Mouse (Mus musculus) limb, embryonic 14.5 days (tissue): ENCODE data around the gene Grik4. TPM values are rescaled to one million over a fixed set of nuclear protein-coding genes. Genes with fewer than 3 reads are reported as not detected.

ENCODE experiments used
- ATAC-seq: fragments of 200-750 bp; cut with Nextera tagmentation; 2 replicates; pipeline ENCODE4 v1.8.0; 2017; ENCODE audit warnings: low read depth, moderate number of reproducible peaks, moderate TSS enrichment; ENCODE audit not compliant: low FRiP score
- DNase-seq: peaks from one replicate; pipeline ENCODE4 v3.0.0-alpha.2; 2015; ENCODE audit warnings: low spot score
- H3K27ac ChIP-seq: fragments of 300-500 bp; sonication (generic); replicated peaks from 2 replicates; pipeline ENCODE4 v1.5.1; 2014; ENCODE audit warnings: low read depth, mild to moderate bottlenecking, low read length, moderate library complexity, mixed read lengths
- H3K27me3 ChIP-seq: fragments of 300-500 bp; sonication (generic); 2 replicates; pipeline ENCODE4 v1.6.1; 2014; ENCODE audit warnings: low read length, mixed read lengths; ENCODE audit not compliant: control insufficient read depth, insufficient read depth
- H3K36me3 ChIP-seq: fragments of 300-500 bp; sonication (generic); 2 replicates; pipeline ENCODE4 v1.6.1; 2014; ENCODE audit warnings: mild to moderate bottlenecking, low read length, moderate library complexity, mixed read lengths; ENCODE audit not compliant: control insufficient read depth, insufficient read depth
- H3K4me1 ChIP-seq: fragments of 300-500 bp; sonication (generic); 2 replicates; pipeline ENCODE4 v1.6.1; 2014; ENCODE audit warnings: antibody characterized with exemption, low read length, mixed read lengths; ENCODE audit not compliant: control insufficient read depth, insufficient read depth
- H3K4me2 ChIP-seq: fragments of 300-500 bp; sonication (generic); replicated peaks from 2 replicates; pipeline ENCODE4 v1.6.1; 2014; ENCODE audit warnings: low read depth, mild to moderate bottlenecking, low read length, moderate library complexity; ENCODE audit not compliant: severe bottlenecking
- H3K4me3 ChIP-seq: fragments of 300-500 bp; sonication (generic); replicated peaks from 2 replicates; pipeline ENCODE4 v1.5.1; 2014; ENCODE audit warnings: low read length
- H3K9ac ChIP-seq: fragments of 300-500 bp; sonication (generic); 2 replicates; pipeline ENCODE4 v1.6.1; 2014; ENCODE audit warnings: mild to moderate bottlenecking, low read depth, low read length, moderate library complexity; ENCODE audit not compliant: severe bottlenecking
- H3K9me3 ChIP-seq: fragments of 300-500 bp; sonication (generic); 2 replicates; pipeline ENCODE4 v1.6.1; 2016; ENCODE audit warnings: low read length; ENCODE audit not compliant: control insufficient read depth
- POLR2A ChIP-seq: fragments of 200-500 bp; IDR thresholded peaks from 2 replicates; pipeline ENCODE4 v1.8.0; 2012; ENCODE audit warnings: inconsistent platforms, mild to moderate bottlenecking, moderate library complexity, borderline replicate concordance; ENCODE audit not compliant: insufficient read depth, insufficient read length; ENCODE audit errors: extremely low read depth
- WGBS: fragments of 180-500 bp; shearing (Covaris S2); extraction: QIAGEN DNeasy Blood & Tissue Kit; methylation state at CpG from one replicate; pipeline ENCODE4 v1.1.7; 2014; 5-methylcytosine and 5-hydroxymethylcytosine counted together
- polyA plus RNA-seq, 2 experiments: library from polyadenylated mRNA; depleted of rRNA in 1 of 2; stranded (reverse) in 1 of 2; unstranded in 1 of 2; fragments of >200 nt; fragmentation: Nextera tagmentation in 1 of 2; extraction: Ambion mirVana in 1 of 2; gene quantifications; 2 replicates each; pipeline versions ENCODE4 v1.2.1 to v1.2.3; 2012 to 2014

The Grik4 gene
- polyA plus RNA-seq, 2 experiments: 0.85 to 2.4 TPM

- no peak overlapping the region for H3K9ac ChIP-seq
- no peak overlapping the region for H3K4me2 ChIP-seq
- no peak for ATAC-seq
- H3K27ac ChIP-seq: no peak overlapping the region
- TF ChIP-seq POLR2A: no peak
- no peaks in the 10 kb centered on the region for H3K36me3 ChIP-seq
- DNase-seq: no peak
- WGBS: 70% methylated on average over 10 of the region's 10 CpGs
- H3K27me3 ChIP-seq: no peaks in the 10 kb centered on the region; the same call in 1 of the 2 replicates
- H3K4me1 ChIP-seq: peaks cover 10% of the 10 kb centered on the region
- no peaks in the 10 kb centered on the region for H3K9me3 ChIP-seq
- H3K4me3 ChIP-seq: no peak overlapping the region
These were observed 84.1 kb downstream of the Grik4 start for GRCm38 (mm10) chr9:42859959-42860794.

- H3K9me3 ChIP-seq: no peaks in the 10 kb centered on the region
- H3K4me2 ChIP-seq: no peak overlapping the region
- H3K27ac ChIP-seq: no peak overlapping the region
- ATAC-seq: no peak
- TF ChIP-seq POLR2A: no peak
- no peak overlapping the region for H3K9ac ChIP-seq
- no peaks in the 10 kb centered on the region; the same call in 1 of the 2 replicates for H3K27me3 ChIP-seq
- WGBS: 77% methylated on average over 4 of the region's 4 CpGs
- peaks cover 7% of the 10 kb centered on the region; the same call in 1 of the 2 replicates for H3K4me1 ChIP-seq
- no peaks in the 10 kb centered on the region for H3K36me3 ChIP-seq
- DNase-seq: no peak
- H3K4me3 ChIP-seq: no peak overlapping the region
These were observed 85.1 kb downstream of the Grik4 start for GRCm38 (mm10) chr9:42858998-42859690.

- H3K4me3 ChIP-seq: no peak overlapping the region
- H3K4me1 ChIP-seq: peaks cover 7% of the 10 kb centered on the region; the same call in 1 of the 2 replicates
- H3K9me3 ChIP-seq: no peaks in the 10 kb centered on the region
- H3K27ac ChIP-seq: no peak overlapping the region
- no peak overlapping the region for H3K4me2 ChIP-seq
- TF ChIP-seq POLR2A: no peak
- no peak for ATAC-seq
- H3K27me3 ChIP-seq: no peaks in the 10 kb centered on the region; the same call in 1 of the 2 replicates
- H3K9ac ChIP-seq: no peak overlapping the region
- no peak for DNase-seq
- H3K36me3 ChIP-seq: no peaks in the 10 kb centered on the region
- WGBS: 50% methylated on average over 3 of the region's 3 CpGs
These were observed 85.7 kb downstream of the Grik4 start for GRCm38 (mm10) chr9:42858576-42858975.

- no peak for TF ChIP-seq POLR2A
- DNase-seq (no peak), ATAC-seq (no peak)
- H3K9ac ChIP-seq: no peak overlapping the region
- no peak overlapping the region for H3K27ac ChIP-seq
- H3K4me2 ChIP-seq: no peak overlapping the region
- H3K36me3 ChIP-seq: no peaks in the 10 kb centered on the region
- H3K4me1 ChIP-seq: peaks cover 7% of the 10 kb centered on the region; the same call in 1 of the 2 replicates
- no peaks in the 10 kb centered on the region; the same call in 1 of the 2 replicates for H3K27me3 ChIP-seq
- WGBS: 82% methylated on average over 3 of the region's 3 CpGs
- H3K4me3 ChIP-seq: no peak overlapping the region
- H3K9me3 ChIP-seq: no peaks in the 10 kb centered on the region
These were observed 86.5 kb downstream of the Grik4 start for GRCm38 (mm10) chr9:42857756-42858155.

- ATAC-seq: no peak
- Histone ChIP-seq H3K4me2 (no peak overlapping the region), H3K9me3 (no peaks in the 10 kb centered on the region), H3K4me3 (no peak overlapping the region), H3K27me3 (no peaks in the 10 kb centered on the region), H3K4me1 (no peaks in the 10 kb centered on the region), H3K9ac (no peak overlapping the region), H3K27ac (no peak overlapping the region), H3K36me3 (no peaks in the 10 kb centered on the region)
- TF ChIP-seq POLR2A: no peak
- DNase-seq: no peak
- WGBS: 84% methylated on average over 3 of the region's 3 CpGs
These were observed 91.2 kb downstream of the Grik4 start for GRCm38 (mm10) chr9:42853077-42853476.
